Mouse (Mus musculus) skeletal muscle tissue, postnatal 0 days (tissue): ENCODE data around the gene Krtap5-2. TPM values are rescaled to one million over a fixed set of nuclear protein-coding genes. Genes with fewer than 3 reads are reported as not detected.

ENCODE experiments used
- polyA plus RNA-seq: library from polyadenylated mRNA; unstranded; fragments of >200 nt; fragmentation: Nextera tagmentation; extraction: Ambion mirVana; gene quantifications from 2 replicates; pipeline ENCODE4 v1.2.1, GENCODE M21; 2015

Krtap5-2 gene
- not detected in 2 replicates for polyA plus RNA-seq

DNA sequence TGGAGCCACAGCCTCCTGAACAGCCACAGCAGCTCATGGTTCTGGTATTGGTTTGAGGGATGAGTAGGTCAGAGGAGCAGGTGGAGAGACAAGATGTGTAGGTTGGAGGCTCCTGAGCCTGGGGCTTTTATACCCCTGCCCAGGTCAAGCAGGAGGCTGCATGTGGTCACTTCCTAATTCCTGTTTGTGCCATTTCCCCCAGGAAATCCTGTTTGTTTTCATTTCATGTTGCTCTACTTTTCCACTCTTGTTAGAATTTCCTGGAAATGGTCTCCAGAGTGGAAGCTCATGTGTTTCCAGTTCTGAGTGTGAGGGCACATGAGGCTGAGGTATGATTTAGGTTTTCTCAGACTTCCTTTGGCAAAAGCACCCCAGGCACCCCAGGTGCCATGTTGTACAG, at the start of gene Krtap5-2:
Gene Krtap5-2 (minus strand): TSS at position 101 of the 400 bp plus-strand sequence.

DNA sequence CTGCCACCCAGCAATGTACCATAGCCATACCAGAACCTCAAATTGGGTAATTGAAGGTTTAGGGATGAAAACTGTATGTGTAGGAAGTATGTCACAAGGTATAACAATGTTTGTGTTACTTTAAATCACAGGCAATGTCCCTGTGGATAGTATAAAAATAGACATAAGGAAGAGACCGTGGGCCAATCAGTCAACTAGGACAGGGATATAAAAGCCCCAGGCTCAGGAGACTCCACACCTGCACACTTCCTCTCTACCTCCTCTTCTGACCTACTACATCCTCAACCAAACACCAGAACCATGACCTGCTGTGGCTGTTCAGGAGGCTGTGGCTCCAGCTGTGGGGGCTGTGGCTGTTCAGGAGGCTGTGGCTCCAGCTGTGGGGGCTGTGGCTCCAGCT, 35.8 kb upstream of the Krtap5-2 start, which contains the start of gene Gm7579:
Gene Gm7579 (plus strand): TSS at position 301 of the 400 bp plus-strand sequence.

DNA sequence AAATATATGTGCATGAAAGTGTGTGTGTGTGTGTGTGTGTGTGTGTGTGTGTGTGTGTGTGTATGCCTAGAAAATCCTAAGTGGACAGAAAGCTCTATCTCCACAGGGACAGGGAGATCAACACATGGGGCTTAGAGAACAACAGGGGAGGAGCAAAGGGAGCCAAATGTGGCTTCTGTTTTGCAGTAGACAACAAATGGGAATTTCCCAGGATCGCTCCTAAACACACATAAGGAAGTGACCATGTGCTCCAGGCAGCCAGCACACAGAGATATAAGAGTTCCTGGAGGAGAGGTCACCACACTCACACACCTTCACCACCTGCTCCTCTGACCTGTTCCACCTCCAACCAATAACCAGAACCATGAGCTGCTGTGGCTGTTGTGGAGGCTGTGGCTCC, 25.3 kb upstream of the Krtap5-2 start, which contains the start of gene Krtap5-3:
Gene Krtap5-3 (plus strand): TSS at position 301 of the 400 bp plus-strand sequence.

DNA sequence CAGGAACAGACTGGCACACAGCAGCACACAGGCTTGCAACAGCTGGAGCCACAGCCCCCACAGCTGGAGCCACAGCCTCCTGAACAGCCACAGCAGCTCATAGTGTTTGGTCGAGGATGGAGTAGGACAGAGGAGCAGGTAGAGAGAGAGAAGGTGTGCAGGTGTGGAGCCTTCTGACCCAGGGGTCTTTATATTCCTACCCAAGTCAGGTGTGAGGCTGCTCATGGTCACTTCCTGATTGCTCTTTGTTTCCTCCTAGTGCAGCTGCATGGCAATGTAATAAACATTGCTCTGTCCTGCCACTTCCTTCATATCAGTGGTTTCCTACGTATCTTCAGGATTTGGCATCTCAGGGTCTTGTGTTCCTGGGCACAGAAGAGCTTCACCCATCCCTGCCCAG, 14.5 kb upstream of the Krtap5-2 start, which contains the start of gene Gm10153:
Gene Gm10153 (minus strand): TSS at position 101 of the 400 bp plus-strand sequence.

DNA sequence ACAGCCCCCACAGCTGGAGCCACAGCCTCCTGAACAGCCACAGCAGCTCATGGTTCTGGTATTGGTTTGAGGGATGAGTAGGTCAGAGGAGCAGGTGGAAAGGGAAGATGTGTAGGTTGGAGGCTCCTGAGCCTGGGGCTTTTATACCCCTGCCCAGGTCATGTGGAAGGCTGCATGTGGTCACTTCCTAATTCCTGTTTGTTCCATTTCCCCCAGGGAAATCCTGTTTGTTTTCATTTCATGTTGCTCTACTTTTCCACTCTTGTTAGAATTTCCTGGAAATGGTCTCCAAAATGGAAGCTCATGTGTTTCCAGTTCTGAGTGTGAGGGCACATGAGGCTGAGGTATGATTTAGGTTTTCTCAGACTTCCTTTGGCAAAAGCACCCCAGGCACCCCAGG, 10.2 kb downstream of the Krtap5-2 start, which contains the start of gene Gm4553:
Gene Gm4553 (minus strand): TSS at position 101 of the 400 bp plus-strand sequence.

DNA sequence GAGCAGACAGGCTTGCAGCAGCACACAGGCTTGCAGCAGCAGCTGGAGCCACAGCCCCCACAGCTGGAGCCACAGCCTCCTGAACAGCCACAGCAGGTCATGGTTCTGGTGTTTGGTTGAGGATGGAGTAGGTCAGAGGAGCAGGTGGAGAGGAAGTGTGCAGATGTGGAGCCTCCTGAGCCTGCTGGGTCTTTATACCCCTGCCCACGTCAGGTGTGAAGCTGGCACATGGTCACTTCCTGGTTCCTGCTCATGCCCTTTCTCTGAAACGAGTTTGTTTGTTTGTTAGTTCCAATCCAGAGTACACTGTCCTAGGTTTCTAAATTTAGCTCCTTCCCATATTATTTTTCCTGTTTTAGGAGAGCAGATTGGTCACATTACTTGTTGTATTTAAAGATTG, 18.8 kb downstream of the Krtap5-2 start, which contains the start of gene Gm29735:
Gene Gm29735 (minus strand): TSS at position 101 of the 400 bp plus-strand sequence.

DNA sequence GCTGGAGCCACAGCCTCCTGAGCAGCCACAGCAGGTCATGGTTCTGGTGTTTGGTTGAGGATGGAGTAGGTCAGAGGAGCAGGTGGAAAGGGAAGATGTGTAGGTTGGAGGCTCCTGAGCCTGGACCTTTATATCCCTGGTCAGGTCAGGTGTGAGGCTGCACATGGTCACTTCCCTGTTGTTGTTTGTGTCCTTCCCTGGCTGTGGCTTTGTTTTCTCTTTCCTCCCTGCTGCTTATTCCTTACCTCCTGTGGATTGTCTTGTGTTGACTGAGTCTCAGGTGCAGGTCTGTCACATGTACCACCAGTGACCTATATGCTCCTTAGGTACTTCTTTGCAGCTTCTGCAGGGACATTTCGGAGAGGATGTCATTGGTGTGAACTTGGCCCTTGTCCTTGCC, 31.3 kb downstream of the Krtap5-2 start, which contains the start of gene Gm45337:
Gene Gm45337 (minus strand): TSS at position 101 of the 400 bp plus-strand sequence.

DNA sequence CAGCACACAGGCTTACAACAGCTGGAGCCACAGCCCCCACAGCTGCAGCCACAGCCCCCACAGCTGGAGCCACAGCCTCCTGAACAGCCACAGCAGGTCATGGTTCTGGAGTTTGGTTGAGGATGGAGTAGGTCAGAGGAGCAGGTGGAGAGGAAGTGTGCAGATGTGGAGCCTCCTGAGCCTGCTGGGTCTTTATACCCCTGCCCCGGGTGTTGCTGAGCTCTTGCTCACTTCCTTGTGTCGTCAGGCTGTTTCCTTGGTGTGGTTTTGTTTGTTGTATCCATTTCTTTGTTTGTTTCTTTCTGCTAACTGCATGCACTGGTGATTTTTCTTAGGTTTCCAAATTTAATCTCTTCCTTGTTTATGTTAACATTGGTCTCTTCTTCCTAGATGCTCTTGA, 39.9 kb downstream of the Krtap5-2 start, which contains the start of gene Gm39115:
Gene Gm39115 (minus strand): TSS at position 101 of the 400 bp plus-strand sequence.

Other genes with a start within 250 kb of the Krtap5-2 start
- gene Brsk2, start 226.3 kb downstream of the Krtap5-2 start, polyA plus RNA-seq, result 0.43 and 0.74 TPM in 2 replicates
- gene Mob2, start 114.9 kb downstream of the Krtap5-2 start, polyA plus RNA-seq, result 61.1 and 65.1 TPM in 2 replicates
- gene Dusp8, start 80.2 kb downstream of the Krtap5-2 start, polyA plus RNA-seq, result 6.7 and 7.6 TPM in 2 replicates
- not detected in 2 replicates for gene Gm45618, start 55.3 kb downstream of the Krtap5-2 start, polyA plus RNA-seq
- gene Gm39115, start 40.0 kb downstream of the Krtap5-2 start, polyA plus RNA-seq, result not detected in 2 replicates
- gene Gm45337, start 31.4 kb downstream of the Krtap5-2 start, polyA plus RNA-seq, result not detected in 2 replicates
- not detected in 2 replicates for gene Gm29735, start 18.9 kb downstream of the Krtap5-2 start, polyA plus RNA-seq
- gene Gm4553, start 10.3 kb downstream of the Krtap5-2 start, polyA plus RNA-seq, result not detected in 2 replicates
- not detected in 2 replicates for gene Gm10153, start 14.4 kb upstream of the Krtap5-2 start, polyA plus RNA-seq
- not detected in 2 replicates for gene Krtap5-3, start 25.4 kb upstream of the Krtap5-2 start, polyA plus RNA-seq
- gene Gm7579, start 35.9 kb upstream of the Krtap5-2 start, polyA plus RNA-seq, result not detected in 2 replicates
- gene Krtap5-5, start 54.0 kb upstream of the Krtap5-2 start, polyA plus RNA-seq, result not detected in 2 replicates
- not detected in 2 replicates for gene Gm40460, start 65.1 kb upstream of the Krtap5-2 start, polyA plus RNA-seq
- gene Gm2431, start 82.3 kb upstream of the Krtap5-2 start, polyA plus RNA-seq, result not detected in 2 replicates
- gene Gm4559, start 98.4 kb upstream of the Krtap5-2 start, polyA plus RNA-seq, result not detected in 2 replicates
- gene Krtap5-1, start 121.1 kb upstream of the Krtap5-2 start, polyA plus RNA-seq, result not detected in 2 replicates
- not detected in 2 replicates for gene Krtap5-4, start 127.5 kb upstream of the Krtap5-2 start, polyA plus RNA-seq
- 0.92 and 1.7 TPM in 2 replicates for gene Ifitm10, start 197.7 kb upstream of the Krtap5-2 start, polyA plus RNA-seq
- 1.6 TPM in 1 of 2 replicates, not detected in the other for gene Gm49369, start 206.7 kb upstream of the Krtap5-2 start, polyA plus RNA-seq
- 340 and 391 TPM in 2 replicates for gene Ctsd, start 212.0 kb upstream of the Krtap5-2 start, polyA plus RNA-seq